Mouse (Mus musculus): ENCODE data around the gene Spo11. TPM values are rescaled to one million over a fixed set of nuclear protein-coding genes. Genes with fewer than 3 reads are reported as not detected.

The Spo11 gene
- polyA plus RNA-seq, 1 experiment: 0.54 TPM

DNA sequence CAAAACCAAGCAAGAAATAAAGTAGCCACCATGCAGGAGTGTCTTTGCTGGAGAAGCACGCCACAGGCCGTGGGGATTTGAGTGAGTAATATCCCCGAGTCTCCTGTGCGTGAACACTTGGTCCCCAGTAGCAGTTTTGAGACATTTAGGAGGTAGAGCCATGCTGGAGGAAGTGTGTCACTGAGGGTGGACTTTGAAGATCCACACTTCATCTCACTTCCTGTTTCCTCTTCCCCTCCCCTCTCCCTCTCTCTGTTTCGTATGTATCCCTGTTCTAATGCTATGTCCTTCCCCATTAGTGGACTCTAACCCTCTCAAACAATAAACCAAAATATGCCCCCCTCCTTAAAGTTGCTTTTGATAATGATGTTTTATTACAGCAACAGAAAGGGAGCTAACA lies 11.0 kb upstream of the Spo11 start:
- H3K9me3 ChIP-seq (replicated peaks; ENCODE audit: control insufficient read depth, insufficient read depth, low read length, poor library complexity, severe bottlenecking): no peaks in the 10 kb centered on the region
- no peaks in the 10 kb centered on the region for H3K4me1 ChIP-seq (ENCODE audit: control insufficient read depth, insufficient read depth, low read length)
- no peak overlapping the region for H3K9ac ChIP-seq (ENCODE audit: low read depth, poor library complexity, severe bottlenecking)
- no peaks in the 10 kb centered on the region for H3K36me3 ChIP-seq (ENCODE audit: control insufficient read depth, insufficient read depth, low read length, poor library complexity, severe bottlenecking)
- H3K27ac ChIP-seq (ENCODE audit: insufficient read depth, low read length): no peak overlapping the region
- TF ChIP-seq EP300 (IDR thresholded peaks at IDR 0.05; ENCODE audit: insufficient read depth, low read depth, low read length) (no peak), POLR2A (IDR thresholded peaks at IDR 0.05; ENCODE audit: insufficient read depth, low read length) (no peak), CTCF (IDR thresholded peaks at IDR 0.05; ENCODE audit: low read depth, low read length) (no peak)
- no peaks in the 10 kb centered on the region for H3K27me3 ChIP-seq (ENCODE audit: control insufficient read depth, insufficient read depth, low read length, poor library complexity, severe bottlenecking)
- H3K4me3 ChIP-seq (ENCODE audit: low read depth, low read length): no peak overlapping the region

- Histone ChIP-seq H3K36me3 (ENCODE audit: control insufficient read depth, insufficient read depth, low read length, poor library complexity, severe bottlenecking) (no peaks in the 10 kb centered on the region), H3K4me1 (ENCODE audit: control insufficient read depth, insufficient read depth, low read length) (peaks cover 5% of the 10 kb centered on the region), H3K9ac (ENCODE audit: low read depth, poor library complexity, severe bottlenecking) (no peak overlapping the region), H3K9me3 (replicated peaks; ENCODE audit: control insufficient read depth, insufficient read depth, low read length, poor library complexity, severe bottlenecking) (no peaks in the 10 kb centered on the region), H3K4me3 (ENCODE audit: low read depth, low read length) (no peak overlapping the region), H3K27me3 (ENCODE audit: control insufficient read depth, insufficient read depth, low read length, poor library complexity, severe bottlenecking) (no peaks in the 10 kb centered on the region), H3K27ac (ENCODE audit: insufficient read depth, low read length) (no peak overlapping the region)
- TF ChIP-seq POLR2A (IDR thresholded peaks at IDR 0.05; ENCODE audit: insufficient read depth, low read length) (no peak), EP300 (IDR thresholded peaks at IDR 0.05; ENCODE audit: insufficient read depth, low read depth, low read length) (no peak), CTCF (IDR thresholded peaks at IDR 0.05; ENCODE audit: low read depth, low read length) (no peak)
These were observed 5.6 kb upstream of the Spo11 start for GRCm38 (mm10) chr2:172971865-172972264.

DNA sequence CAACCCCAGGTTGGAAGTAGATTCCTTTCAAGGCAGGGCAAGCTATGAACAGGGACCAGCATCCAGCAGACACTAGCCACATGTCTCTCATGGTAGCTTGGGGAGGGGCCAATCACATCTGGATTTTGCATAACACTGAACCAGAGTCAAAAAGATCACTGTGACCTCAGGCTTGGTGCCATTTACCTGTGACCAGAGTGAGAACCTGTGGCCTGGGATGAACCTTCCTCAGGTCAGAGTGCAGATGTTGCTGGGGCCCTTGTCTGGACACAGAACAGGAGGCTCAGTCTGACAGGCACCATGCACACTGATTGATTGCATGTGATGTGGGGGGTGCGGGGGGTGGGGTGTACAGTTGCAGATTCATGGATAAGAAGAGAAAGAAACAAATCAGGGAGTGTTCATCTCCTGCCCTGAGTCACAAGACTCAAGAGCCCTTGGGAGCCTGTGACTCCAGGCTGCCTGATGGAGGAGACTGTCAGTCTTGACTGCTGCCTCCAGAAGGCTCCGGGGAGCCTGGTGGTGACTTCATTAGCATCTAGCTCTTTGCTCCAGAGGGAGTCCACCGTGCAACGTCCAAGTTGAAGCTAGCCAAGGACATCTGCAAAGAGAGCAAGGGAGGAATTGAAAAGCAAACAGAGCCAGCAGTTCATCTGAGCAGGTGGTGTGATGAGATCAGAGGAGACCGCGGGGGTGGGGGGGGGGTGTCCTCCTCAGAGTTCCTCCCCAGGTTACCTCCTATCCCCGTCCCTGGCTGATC lies 3.5 kb upstream of the Spo11 start:
- Histone ChIP-seq H3K9me3 (replicated peaks; ENCODE audit: control insufficient read depth, insufficient read depth, low read length, poor library complexity, severe bottlenecking) (no peaks in the 10 kb centered on the region), H3K27ac (ENCODE audit: insufficient read depth, low read length) (no peak overlapping the region), H3K4me1 (ENCODE audit: control insufficient read depth, insufficient read depth, low read length) (peaks cover 5% of the 10 kb centered on the region), H3K4me3 (ENCODE audit: low read depth, low read length) (no peak overlapping the region), H3K9ac (ENCODE audit: low read depth, poor library complexity, severe bottlenecking) (no peak overlapping the region), H3K27me3 (ENCODE audit: control insufficient read depth, insufficient read depth, low read length, poor library complexity, severe bottlenecking) (no peaks in the 10 kb centered on the region), H3K36me3 (ENCODE audit: control insufficient read depth, insufficient read depth, low read length, poor library complexity, severe bottlenecking) (no peaks in the 10 kb centered on the region)
- no peak for TF ChIP-seq POLR2A (IDR thresholded peaks at IDR 0.05; ENCODE audit: insufficient read depth, low read length)
- no peak for TF ChIP-seq CTCF (IDR thresholded peaks at IDR 0.05; ENCODE audit: low read depth, low read length)
- no peak for TF ChIP-seq EP300 (IDR thresholded peaks at IDR 0.05; ENCODE audit: insufficient read depth, low read depth, low read length)

- no peaks in the 10 kb centered on the region for H3K9me3 ChIP-seq (replicated peaks; ENCODE audit: control insufficient read depth, insufficient read depth, low read length, poor library complexity, severe bottlenecking)
- H3K36me3 ChIP-seq (ENCODE audit: control insufficient read depth, insufficient read depth, low read length, poor library complexity, severe bottlenecking): no peaks in the 10 kb centered on the region
- no peak overlapping the region for H3K9ac ChIP-seq (ENCODE audit: low read depth, poor library complexity, severe bottlenecking)
- H3K27me3 ChIP-seq (ENCODE audit: control insufficient read depth, insufficient read depth, low read length, poor library complexity, severe bottlenecking): no peaks in the 10 kb centered on the region
- H3K4me3 ChIP-seq (ENCODE audit: low read depth, low read length): no peak overlapping the region
- TF ChIP-seq POLR2A (IDR thresholded peaks at IDR 0.05; ENCODE audit: insufficient read depth, low read length) (no peak), CTCF (IDR thresholded peaks at IDR 0.05; ENCODE audit: low read depth, low read length) (no peak), EP300 (IDR thresholded peaks at IDR 0.05; ENCODE audit: insufficient read depth, low read depth, low read length) (no peak)
- peaks cover 5% of the 10 kb centered on the region for H3K4me1 ChIP-seq (ENCODE audit: control insufficient read depth, insufficient read depth, low read length)
- H3K27ac ChIP-seq (ENCODE audit: insufficient read depth, low read length): no peak overlapping the region
These were observed 2.8 kb upstream of the Spo11 start for GRCm38 (mm10) chr2:172974701-172975100.

DNA sequence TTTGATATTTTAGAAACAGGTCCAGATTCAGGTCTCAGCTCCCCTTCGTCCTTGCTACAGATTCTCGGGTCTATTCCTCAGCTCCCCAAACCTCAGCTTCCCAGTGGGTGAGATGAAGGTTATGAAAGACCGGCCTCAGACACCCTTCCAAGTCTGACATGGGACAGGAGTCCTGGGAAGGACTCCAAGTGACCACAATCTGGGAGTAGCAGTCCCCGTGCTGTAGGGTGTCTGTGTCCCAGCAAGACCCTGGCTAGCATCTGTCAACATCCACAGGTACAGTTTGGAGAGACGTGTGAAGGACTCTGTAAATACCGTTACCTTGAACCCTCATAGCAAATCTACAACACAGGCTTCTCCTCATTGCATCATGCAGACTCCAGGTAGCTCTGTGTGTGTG lies 2.3 kb upstream of the Spo11 start:
- H3K9ac ChIP-seq (ENCODE audit: low read depth, poor library complexity, severe bottlenecking): no peak overlapping the region
- H3K4me3 ChIP-seq (ENCODE audit: low read depth, low read length): no peak overlapping the region
- no peak overlapping the region for H3K27ac ChIP-seq (ENCODE audit: insufficient read depth, low read length)
- no peaks in the 10 kb centered on the region for H3K27me3 ChIP-seq (ENCODE audit: control insufficient read depth, insufficient read depth, low read length, poor library complexity, severe bottlenecking)
- no peak for TF ChIP-seq CTCF (IDR thresholded peaks at IDR 0.05; ENCODE audit: low read depth, low read length)
- TF ChIP-seq EP300 (IDR thresholded peaks at IDR 0.05; ENCODE audit: insufficient read depth, low read depth, low read length): no peak
- no peak for TF ChIP-seq POLR2A (IDR thresholded peaks at IDR 0.05; ENCODE audit: insufficient read depth, low read length)
- H3K36me3 ChIP-seq (ENCODE audit: control insufficient read depth, insufficient read depth, low read length, poor library complexity, severe bottlenecking): no peaks in the 10 kb centered on the region
- H3K9me3 ChIP-seq (replicated peaks; ENCODE audit: control insufficient read depth, insufficient read depth, low read length, poor library complexity, severe bottlenecking): no peaks in the 10 kb centered on the region
- peaks cover 5% of the 10 kb centered on the region for H3K4me1 ChIP-seq (ENCODE audit: control insufficient read depth, insufficient read depth, low read length)

- H3K27ac ChIP-seq (ENCODE audit: insufficient read depth, low read length): no peak overlapping the region
- no peak overlapping the region for H3K4me3 ChIP-seq (ENCODE audit: low read depth, low read length)
These were observed 750 bp upstream of the Spo11 start for GRCm38 (mm10) chr2:172976661-172977238.

More at GRCm38 (mm10) chr2:172976661-172977238, 750 bp upstream of the Spo11 start:
- no peaks in the 10 kb centered on the region for H3K9me3 ChIP-seq (replicated peaks; ENCODE audit: control insufficient read depth, insufficient read depth, low read length, poor library complexity, severe bottlenecking)
- H3K4me1 ChIP-seq (ENCODE audit: control insufficient read depth, insufficient read depth, low read length): peaks cover 5% of the 10 kb centered on the region
- H3K27me3 ChIP-seq (ENCODE audit: control insufficient read depth, insufficient read depth, low read length, poor library complexity, severe bottlenecking): no peaks in the 10 kb centered on the region; the same call in 1 of the 2 replicates
- H3K36me3 ChIP-seq (ENCODE audit: control insufficient read depth, insufficient read depth, low read length, poor library complexity, severe bottlenecking): no peaks in the 10 kb centered on the region
- TF ChIP-seq CTCF (IDR thresholded peaks at IDR 0.05; ENCODE audit: low read depth, low read length) (no peak), POLR2A (IDR thresholded peaks at IDR 0.05; ENCODE audit: insufficient read depth, low read length) (no peak), EP300 (IDR thresholded peaks at IDR 0.05; ENCODE audit: insufficient read depth, low read depth, low read length) (no peak)
- no peak overlapping the region for H3K9ac ChIP-seq (ENCODE audit: low read depth, poor library complexity, severe bottlenecking)

Measured in ES-Bruce4 (cell line).